Mouse (Mus musculus) brain, embryonic 14.5 days (tissue): ENCODE measurements around the gene Prkcq. TPM values are rescaled to one million over a fixed set of nuclear protein-coding genes. Genes with fewer than 3 reads are reported as not detected.

ENCODE experiments used
- DNase-seq: peaks from one replicate; pipeline ENCODE4 v3.0.0-alpha.2; 2011; ENCODE audit warnings: low read depth
- CTCF ChIP-seq: fragments of 200-500 bp; IDR thresholded peaks from 2 replicates; pipeline ENCODE4 v1.5.1; 2012; ENCODE audit warnings: inconsistent platforms, mild to moderate bottlenecking, moderate library complexity, borderline replicate concordance; ENCODE audit not compliant: insufficient read depth, insufficient read length; ENCODE audit errors: extremely low read depth
- POLR2A ChIP-seq: fragments of 200-500 bp; IDR thresholded peaks from 2 replicates; pipeline ENCODE4 v1.6.1; 2012; ENCODE audit warnings: mild to moderate bottlenecking, inconsistent platforms, borderline replicate concordance; ENCODE audit not compliant: poor library complexity, insufficient read depth, insufficient read length, severe bottlenecking; ENCODE audit errors: extremely low read depth
- polyA plus RNA-seq: library from polyadenylated mRNA; depleted of rRNA; stranded (reverse); fragments of >200 nt; gene quantifications from 2 replicates; pipeline ENCODE4 v1.2.3, GENCODE M21; 2012

The Prkcq gene
- polyA plus RNA-seq, 1 experiment: 6.3 TPM

DNA sequence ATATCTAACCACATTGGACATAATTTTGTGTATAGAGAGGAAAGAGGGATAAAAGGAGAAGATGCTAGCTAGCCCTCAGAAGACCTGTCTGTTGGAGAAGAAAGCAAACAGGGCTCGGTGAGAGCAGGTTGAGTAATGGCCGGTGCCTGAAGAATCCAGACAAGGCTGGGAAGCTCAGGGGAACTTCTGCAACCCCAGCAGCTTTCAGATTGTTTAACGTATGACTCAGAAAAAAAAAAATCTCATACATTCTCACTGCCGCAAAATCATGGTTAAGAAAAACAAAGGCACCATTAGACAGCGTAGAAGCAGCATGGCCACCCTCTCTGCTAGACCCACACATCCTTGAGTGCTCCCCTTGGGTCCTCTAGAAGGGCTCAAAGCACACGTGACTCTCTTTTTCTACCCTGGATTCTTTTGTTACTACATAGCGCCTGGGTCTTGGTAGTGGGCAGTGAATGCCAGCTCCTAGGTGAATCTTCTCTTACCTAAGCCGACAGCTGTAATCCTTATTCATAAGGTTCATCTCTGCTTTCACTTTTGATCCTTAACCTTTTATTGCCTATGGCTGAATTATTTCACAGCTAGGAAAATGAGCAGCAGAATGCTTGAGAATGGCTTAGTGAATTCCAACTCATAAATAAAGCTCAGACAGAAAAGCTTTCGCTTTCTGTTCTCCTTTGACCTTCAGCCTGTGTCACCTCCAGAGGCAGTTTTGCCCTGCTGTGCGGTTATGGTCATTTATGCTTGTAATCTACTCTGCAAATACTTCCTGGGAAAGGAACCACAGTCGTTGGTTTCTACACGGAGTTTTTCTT is 20.6 kb downstream of the Prkcq start:
- TF ChIP-seq CTCF (no peak), POLR2A (no peak)
- DNase-seq: no peak

DNA sequence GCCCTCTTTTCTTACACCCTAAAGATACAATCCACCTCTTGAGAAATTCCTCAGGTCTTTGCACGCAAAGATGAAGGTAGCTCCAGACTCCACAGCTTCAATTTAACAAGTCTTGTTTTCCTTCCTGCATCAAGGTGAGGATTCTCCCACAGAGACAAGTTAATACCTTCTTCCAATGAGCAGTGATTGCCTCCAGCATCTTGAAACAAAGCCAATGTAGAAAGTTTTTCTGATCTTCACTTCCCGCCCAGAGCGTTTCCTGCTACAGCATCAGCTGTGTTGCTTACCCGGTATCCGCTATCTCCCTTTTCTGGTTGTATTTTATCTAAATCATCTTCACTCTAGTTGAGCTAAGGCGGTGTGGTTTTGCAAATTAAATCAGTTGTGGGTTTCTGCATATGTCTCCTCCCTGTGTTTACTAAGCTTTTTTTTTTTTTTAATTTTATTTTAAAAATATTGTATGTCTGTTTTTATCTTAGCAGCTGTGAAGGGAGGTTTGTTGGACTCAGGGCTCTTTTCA is 21.3 kb downstream of the Prkcq start:
- no peak for DNase-seq
- TF ChIP-seq POLR2A (no peak), CTCF (no peak)

DNA sequence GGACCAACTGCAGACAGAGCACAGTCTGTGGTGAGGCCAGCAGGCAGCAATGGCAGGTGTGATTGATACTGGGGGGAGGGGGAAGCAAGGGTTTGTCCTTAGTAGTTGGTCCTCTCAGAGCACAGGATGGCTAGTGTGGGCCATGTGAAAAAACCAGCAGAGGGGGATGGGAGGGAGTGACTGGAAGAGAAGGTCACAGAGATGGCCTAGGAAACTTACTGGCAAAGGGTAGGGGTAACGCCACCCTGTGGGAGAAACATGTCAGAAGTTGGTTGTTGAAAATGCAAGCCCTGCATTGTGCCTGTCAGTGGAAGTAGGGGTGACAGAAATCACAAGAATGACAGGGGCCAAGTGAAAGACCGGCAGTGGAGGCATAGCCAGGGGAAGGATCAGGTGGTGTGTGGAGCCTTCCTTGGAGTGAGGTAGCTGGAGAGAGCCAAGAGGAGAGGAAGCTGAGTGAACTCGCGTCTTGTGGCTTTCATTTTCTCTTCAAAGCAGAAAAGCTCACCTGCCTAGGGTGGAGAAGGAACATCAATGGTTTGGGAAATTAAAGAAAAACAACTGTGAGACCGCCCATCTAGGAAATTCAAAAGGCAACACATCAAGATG is 22.9 kb downstream of the Prkcq start:
- no peak for DNase-seq
- TF ChIP-seq CTCF (no peak), POLR2A (no peak)

DNA sequence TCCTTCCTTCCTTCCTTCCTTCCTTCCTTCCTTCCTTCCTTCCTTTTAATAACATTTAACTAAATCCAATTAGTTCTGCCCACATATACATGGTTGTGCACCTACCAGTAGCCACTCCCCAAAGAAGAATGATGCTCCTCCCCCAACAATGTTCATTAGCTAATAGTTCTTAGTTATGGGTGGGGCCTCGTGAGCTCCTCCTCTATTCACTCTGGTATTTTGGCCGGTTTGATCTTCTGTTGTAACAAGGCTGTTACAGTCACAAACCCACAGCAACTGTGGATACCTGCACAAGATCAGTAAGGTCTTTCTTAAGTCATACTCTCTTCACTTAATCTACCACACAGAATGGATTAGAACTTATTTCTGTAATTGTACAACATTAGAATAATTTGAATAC is 24.2 kb downstream of the Prkcq start:
- no peak for DNase-seq
- no peak for TF ChIP-seq POLR2A
- no peak for TF ChIP-seq CTCF

DNA sequence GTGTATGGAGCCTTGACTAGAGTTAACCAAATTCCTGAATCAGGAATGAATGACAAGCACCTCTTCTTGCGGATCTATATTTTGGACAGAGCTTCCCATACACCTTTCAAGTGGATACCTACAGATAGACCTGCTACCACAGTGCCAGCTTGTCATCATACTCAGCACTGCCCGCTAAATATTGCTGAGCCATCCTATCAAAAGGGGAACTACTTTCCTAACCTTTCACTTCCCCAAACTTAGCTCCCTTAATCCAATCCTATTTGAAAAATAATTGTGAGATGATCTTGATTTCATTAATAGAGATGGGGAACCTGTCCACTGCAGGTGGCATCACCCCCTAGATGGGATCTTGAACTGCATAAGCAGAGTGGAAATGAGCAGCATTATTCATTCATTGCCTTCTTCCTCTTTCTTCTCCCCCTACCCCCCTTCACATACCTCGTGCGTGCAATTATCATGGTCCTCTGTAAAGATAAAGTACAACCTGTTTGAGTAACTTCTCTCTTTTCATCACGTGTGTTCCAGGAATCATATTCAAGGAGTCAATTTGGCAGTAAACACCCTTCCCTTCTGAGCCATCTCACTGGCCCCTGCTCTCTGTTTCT is 25.1 kb downstream of the Prkcq start:
- TF ChIP-seq CTCF: no peak
- no peak for TF ChIP-seq POLR2A

DNA sequence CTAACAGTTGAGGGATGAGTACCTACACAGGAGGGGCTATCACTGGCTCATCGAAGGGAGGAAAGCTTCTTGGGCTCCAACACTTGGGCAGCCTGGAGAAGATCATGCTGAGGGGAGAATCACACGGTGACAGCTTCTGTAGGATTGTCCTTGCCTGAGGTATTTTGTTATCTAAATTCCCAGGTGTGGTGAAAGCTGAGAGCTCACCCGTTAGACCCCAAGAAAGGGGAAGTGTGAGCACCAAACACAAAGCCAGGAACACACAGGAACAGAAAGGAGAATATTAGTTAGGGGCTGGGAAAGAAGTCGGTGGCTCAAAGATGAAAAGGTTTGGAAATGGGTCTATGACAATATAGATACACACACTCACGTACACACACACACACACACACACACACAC is 27.7 kb downstream of the Prkcq start:
- no peak for DNase-seq
- TF ChIP-seq POLR2A: no peak
- no peak for TF ChIP-seq CTCF

More for the DNA sequence above, 25.1 kb downstream of the Prkcq start:
- DNase-seq: no peak

DNA sequence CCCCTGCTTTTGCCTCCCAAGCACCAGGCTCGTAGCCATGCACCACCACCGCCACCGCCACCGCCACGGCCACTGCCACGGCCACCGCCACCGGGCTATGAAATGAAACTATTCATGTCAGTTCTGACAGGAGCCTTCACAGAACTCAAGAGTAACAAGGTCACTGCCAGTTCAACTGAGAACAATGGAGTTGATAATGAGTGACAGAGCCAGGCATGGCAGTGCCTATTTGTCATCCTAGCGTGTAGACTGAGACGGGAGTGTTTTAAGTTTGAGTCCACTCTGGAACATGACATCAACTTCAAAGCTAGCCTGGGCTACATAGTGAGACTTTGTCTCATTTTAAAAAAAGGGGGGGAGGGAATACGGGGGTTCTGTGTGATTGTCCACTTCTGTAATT is 30.9 kb downstream of the Prkcq start:
- TF ChIP-seq POLR2A (no peak), CTCF (no peak)
- no peak for DNase-seq

DNA sequence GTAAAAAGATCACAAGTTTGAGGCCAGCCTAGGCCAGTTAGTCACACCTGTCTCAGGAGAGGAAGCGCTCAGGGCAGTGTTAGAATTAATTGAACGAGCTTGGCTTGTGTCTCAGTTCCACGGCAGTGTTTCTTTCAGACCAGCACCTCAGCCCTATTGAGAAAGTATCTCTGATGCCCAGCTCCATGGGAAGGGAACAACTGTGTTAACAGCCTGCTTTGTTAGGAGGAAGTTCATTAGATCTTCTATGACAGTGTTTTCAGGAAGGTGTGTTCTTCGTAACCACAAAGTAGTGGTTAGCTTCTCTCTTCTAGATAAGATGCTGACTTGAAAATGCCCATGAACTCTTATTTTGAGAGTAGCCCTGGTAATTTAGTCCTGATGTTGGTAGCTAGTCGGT is 31.4 kb downstream of the Prkcq start:
- TF ChIP-seq CTCF (no peak), POLR2A (no peak)
- DNase-seq: no peak

DNA sequence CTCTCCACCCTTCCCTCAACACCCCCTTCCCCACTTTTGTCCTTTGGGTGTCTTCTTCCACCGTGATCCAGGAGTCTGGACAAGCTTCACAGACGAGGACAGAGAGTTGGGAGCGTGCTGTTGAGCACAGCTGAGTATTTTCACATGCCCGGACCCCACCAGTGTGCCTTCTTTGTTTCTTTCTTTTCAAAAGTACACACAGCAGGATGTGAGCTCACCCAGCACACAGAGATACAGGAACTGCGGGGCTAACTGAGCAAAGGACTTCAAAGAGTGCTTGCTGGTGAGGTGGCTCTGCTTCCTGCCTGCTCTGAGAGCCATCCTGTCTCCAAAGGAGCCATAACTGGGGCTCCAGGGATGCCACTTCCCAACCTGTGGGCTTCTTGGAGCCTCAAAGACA is 32.3 kb downstream of the Prkcq start:
- TF ChIP-seq CTCF (no peak), POLR2A (no peak)
- no peak for DNase-seq

DNA sequence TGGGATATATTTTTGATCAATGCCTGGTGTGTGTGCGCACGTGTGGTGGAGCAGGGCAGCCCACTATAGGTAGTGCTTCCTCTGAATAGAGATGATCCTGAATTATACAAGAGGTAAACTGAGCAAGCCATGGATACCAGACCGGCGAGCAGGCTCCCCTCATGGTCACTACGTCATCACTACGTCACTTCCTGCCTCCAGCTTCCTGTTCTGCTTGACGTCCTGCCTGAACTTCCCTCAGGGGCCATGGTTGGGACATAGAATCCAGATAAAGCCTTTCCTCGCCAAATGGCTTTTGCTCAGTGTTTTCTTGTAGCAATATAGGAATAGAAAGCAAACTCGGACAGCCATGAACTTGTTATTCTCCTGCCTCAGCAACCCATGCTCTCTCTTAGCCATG is 33.1 kb downstream of the Prkcq start:
- DNase-seq: no peak
- TF ChIP-seq POLR2A (no peak), CTCF (no peak)

DNA sequence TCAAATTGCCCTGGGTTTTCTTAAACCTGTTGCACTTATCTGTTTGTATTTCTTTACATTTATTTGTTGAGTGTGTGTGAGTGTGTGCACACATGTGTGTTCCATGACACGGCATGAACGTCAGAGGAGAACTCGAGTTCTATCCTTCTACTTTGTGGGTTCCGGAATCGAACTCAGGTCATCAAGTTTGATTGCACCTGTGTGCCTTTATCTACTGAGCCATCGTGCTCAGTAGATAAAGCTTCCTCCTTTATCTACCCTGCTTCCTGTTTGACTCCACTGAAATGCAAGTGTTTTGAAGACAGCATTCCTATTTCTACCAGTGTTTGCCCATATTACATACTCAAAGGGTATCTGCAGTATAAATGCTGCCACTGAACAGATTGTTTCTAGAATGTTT is 33.8 kb downstream of the Prkcq start:
- TF ChIP-seq CTCF (no peak), POLR2A (no peak)
- DNase-seq: no peak
